Mouse (Mus musculus) ZHBTc4 (cell line): Measurements from ENCODE around the gene Egfem1.

Source experiments
- DNase-seq: peaks from one replicate; pipeline ENCODE4 v3.0.0-alpha.2; 2011; ENCODE audit warnings: low read depth, low spot score

The Egfem1 gene

GRCm38 (mm10) chr3:29081952-29082295 is at the start of gene Egfem1:
TSS of gene Egfem1 (plus strand) at chr3:29082023.
- peak; percentile 30 for DNase-seq

GRCm38 (mm10) chr3:29033107-29033506 is 48.7 kb upstream of the Egfem1 start:
- peak; percentile 38 for DNase-seq

- DNase-seq, result peak; percentile 42
Observed at GRCm38 (mm10) chr3:29036146-29036545, 45.7 kb upstream of the Egfem1 start.

GRCm38 (mm10) chr3:29036620-29037019 is 45.2 kb upstream of the Egfem1 start:
- no peak for DNase-seq

- no peak for DNase-seq
Observed at GRCm38 (mm10) chr3:29040064-29040463, 41.8 kb upstream of the Egfem1 start.

- DNase-seq, result no peak
Observed at GRCm38 (mm10) chr3:29046281-29046680, 35.5 kb upstream of the Egfem1 start.

- no peak for DNase-seq
Observed at GRCm38 (mm10) chr3:29047273-29047932, 34.4 kb upstream of the Egfem1 start.

- no peak for DNase-seq
Observed at GRCm38 (mm10) chr3:29063156-29063555, 18.7 kb upstream of the Egfem1 start.

- DNase-seq, result no peak
Observed at GRCm38 (mm10) chr3:29068428-29069098, 13.3 kb upstream of the Egfem1 start.

GRCm38 (mm10) chr3:29071315-29071714 is 10.5 kb upstream of the Egfem1 start:
- DNase-seq, result no peak

- peak; percentile 3 for DNase-seq
Observed at GRCm38 (mm10) chr3:29081517-29081916, 306 bp upstream of the Egfem1 start.

- DNase-seq, result peak; percentile 60
Observed at GRCm38 (mm10) chr3:29082296-29082995, 623 bp downstream of the Egfem1 start.

- no peak for DNase-seq
Observed at GRCm38 (mm10) chr3:29082996-29083350, 1.1 kb downstream of the Egfem1 start.

GRCm38 (mm10) chr3:29098467-29098866 is 16.6 kb downstream of the Egfem1 start:
- DNase-seq, result no peak

GRCm38 (mm10) chr3:29106016-29106723 is 24.3 kb downstream of the Egfem1 start:
- no peak for DNase-seq

- DNase-seq, result no peak
Observed at GRCm38 (mm10) chr3:29107134-29107533, 25.3 kb downstream of the Egfem1 start.

- DNase-seq, result no peak
Observed at GRCm38 (mm10) chr3:29110321-29110720, 28.5 kb downstream of the Egfem1 start.

- DNase-seq, result no peak
Observed at GRCm38 (mm10) chr3:29114517-29114916, 32.7 kb downstream of the Egfem1 start.

GRCm38 (mm10) chr3:29117379-29117778 is 35.6 kb downstream of the Egfem1 start:
- DNase-seq, result no peak

- no peak for DNase-seq
Observed at GRCm38 (mm10) chr3:29122556-29122955, 40.7 kb downstream of the Egfem1 start.

GRCm38 (mm10) chr3:29132054-29132931 is 50.5 kb downstream of the Egfem1 start:
- DNase-seq, result no peak
